ENCODE assay signal across 23 mouse cellular contexts in the genomic region with DNA sequence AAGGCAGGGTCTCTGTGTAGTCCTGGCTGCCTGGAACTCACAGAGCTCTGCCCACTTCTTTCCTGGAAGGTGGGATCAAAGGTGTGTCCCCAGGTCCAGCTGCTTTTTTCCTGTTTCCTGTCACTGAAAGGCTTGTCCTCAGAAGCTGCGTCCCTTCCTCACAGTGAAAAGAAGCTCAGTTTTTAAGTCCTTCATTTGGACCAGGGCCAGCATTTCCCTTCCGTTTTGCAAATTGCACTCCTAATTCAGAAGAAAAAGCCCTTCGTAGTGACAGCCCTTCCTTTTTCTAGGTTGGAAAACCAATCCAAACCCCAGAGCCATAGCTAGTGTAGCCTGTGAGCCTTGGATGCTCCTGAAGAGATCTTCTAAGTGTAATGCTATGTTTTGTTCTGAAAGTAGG. TPM values are rescaled to one million over a fixed set of nuclear protein-coding genes. Genes with fewer than 3 reads are reported as not detected.
A peak's percentile ranks its signal among the peaks of the same experiment; 100 is the strongest.
DNase-seq lines count a peak whose midpoint lies in the region; ATAC-seq and TF ChIP-seq lines count a peak whose summit lies in the region.
"Had no signal": no experiment of that assay in that cellular context is flagged by ENCODE, and none has a peak within 500 bp of the region (broad histone marks: within the 10 kb centered on the region; RNA-seq: fewer than 3 reads in every experiment).

No protein-coding gene starts in this region.

- H3K27me3 ChIP-seq in forebrain, postnatal 0 days (ENCODE audit: insufficient read depth, low read length), result no peaks in the 10 kb centered on the region
- no peaks in the 10 kb centered on the region for H3K27me3 ChIP-seq in forebrain, embryonic 11.5 days (ENCODE audit: control insufficient read depth, insufficient read depth, low read length)
- H3K27me3 ChIP-seq in kidney, embryonic 16.5 days (ENCODE audit: insufficient read depth, low read length), result no peaks in the 10 kb centered on the region
- H3K27me3 ChIP-seq: heart, embryonic 12.5 days had no signal

- ATAC-seq in forebrain, postnatal 0 days, result no peak
- ATAC-seq in forebrain, embryonic 11.5 days (replicated peaks; ENCODE audit: low FRiP score), result no peak
- ATAC-seq in kidney, embryonic 16.5 days (ENCODE audit: low FRiP score, low TSS enrichment), result no peak
- ATAC-seq: CD4-positive, CD25-positive, alpha-beta regulatory T cell, adult 4 months had no signal

- no peaks in the 10 kb centered on the region for H3K9me3 ChIP-seq in forebrain, postnatal 0 days (ENCODE audit: low read length)
- H3K9me3 ChIP-seq in forebrain, embryonic 11.5 days (ENCODE audit: control insufficient read depth, low read length), result no peaks in the 10 kb centered on the region
- H3K9me3 ChIP-seq in kidney, embryonic 16.5 days (ENCODE audit: low read length), result no peaks in the 10 kb centered on the region
- H3K9me3 ChIP-seq: embryonic facial prominence, embryonic 10.5 days; G1E; heart, embryonic 12.5 days; hindbrain, embryonic 10.5 days had no signal

- H3K4me3 ChIP-seq in forebrain, postnatal 0 days (ENCODE audit: low read depth, low read length), result no peak overlapping the region
- H3K4me3 ChIP-seq in forebrain, embryonic 11.5 days (ENCODE audit: low read depth, low read length), result no peak overlapping the region
- H3K4me3 ChIP-seq in kidney, embryonic 16.5 days (ENCODE audit: low read length), result no peak overlapping the region
- H3K4me3 ChIP-seq: embryonic facial prominence, embryonic 10.5 days; heart, embryonic 12.5 days; hindbrain, embryonic 10.5 days had no signal

- peaks cover 51% of the 10 kb centered on the region for H3K36me3 ChIP-seq in forebrain, postnatal 0 days (ENCODE audit: insufficient read depth)
- H3K36me3 ChIP-seq in forebrain, embryonic 11.5 days (ENCODE audit: control insufficient read depth, insufficient read depth, low read length), result no peaks in the 10 kb centered on the region; the same call in 1 of the 2 replicates
- peaks cover 27% of the 10 kb centered on the region for H3K36me3 ChIP-seq in kidney, embryonic 16.5 days (ENCODE audit: insufficient read depth, low read length)

- no peak overlapping the region for H3K4me2 ChIP-seq in forebrain, postnatal 0 days (ENCODE audit: low read depth)
- no peak overlapping the region for H3K4me2 ChIP-seq in forebrain, embryonic 11.5 days (ENCODE audit: low read depth, low read length, severe bottlenecking)
- H3K4me2 ChIP-seq in kidney, embryonic 16.5 days (replicated peaks; ENCODE audit: low read depth, low read length), result no peak overlapping the region
- H3K4me2 ChIP-seq: heart, embryonic 12.5 days; hindbrain, embryonic 14.5 days had no signal

- no peak overlapping the region for H3K27ac ChIP-seq in forebrain, postnatal 0 days (ENCODE audit: low read depth, low read length)
- H3K27ac ChIP-seq in forebrain, embryonic 11.5 days (ENCODE audit: low read depth, low read length), result no peak overlapping the region
- no peak overlapping the region for H3K27ac ChIP-seq in kidney, embryonic 16.5 days (ENCODE audit: low read length)
- H3K27ac ChIP-seq: embryonic facial prominence, embryonic 10.5 days; hindbrain, embryonic 10.5 days; hindbrain, embryonic 14.5 days had no signal

- DNase-seq in cerebellum, adult 11-12 months, result peak; percentile 4
- no peak for DNase-seq in cerebellum, adult 18-20 months
- peak; percentile 39 for DNase-seq in forebrain, postnatal 0 days
- no peak for DNase-seq in forebrain, embryonic 11.5 days (ENCODE audit: low spot score)
- peak; percentile 12 to 33 for DNase-seq in kidney, postnatal 36 days
- DNase-seq in brain, adult 2 months (ENCODE audit: low read depth, low spot score), result peak; percentile 50
- DNase-seq: adrenal gland, adult 8-10 months; adrenal gland, postnatal 36 days; B cell, adult 2 months; cerebellum, adult 2 months; gastrocnemius, postnatal 14 days had no signal

- WGBS in forebrain, postnatal 0 days, result 23% methylated on average over 3 of the region's 3 CpGs
- 83% methylated on average over 3 of the region's 3 CpGs for WGBS in forebrain, embryonic 11.5 days
- WGBS in kidney, embryonic 16.5 days, result 72% methylated on average over 3 of the region's 3 CpGs

- no peak overlapping the region for H3K9ac ChIP-seq in forebrain, postnatal 0 days
- no peak overlapping the region for H3K9ac ChIP-seq in forebrain, embryonic 11.5 days (ENCODE audit: low read length)
- H3K9ac ChIP-seq in kidney, embryonic 16.5 days (replicated peaks; ENCODE audit: low read length), result no peak overlapping the region
- H3K9ac ChIP-seq: heart, embryonic 12.5 days; hindbrain, embryonic 14.5 days had no signal

- no peak for TF ChIP-seq CTCF in forebrain, postnatal 0 days (IDR thresholded peaks at IDR 0.05; ENCODE audit: low read depth)

- peaks cover 4% of the 10 kb centered on the region; the same call in 1 of the 2 replicates for H3K4me1 ChIP-seq in forebrain, postnatal 0 days (ENCODE audit: insufficient read depth)
- 0 out of 2 replicates have a peak, but pooled peaks cover 2% of the 10 kb centered on the region for H3K4me1 ChIP-seq in forebrain, embryonic 11.5 days (replicated peaks; ENCODE audit: control insufficient read depth, insufficient read depth, low read length)
- no peaks in the 10 kb centered on the region for H3K4me1 ChIP-seq in kidney, embryonic 16.5 days (ENCODE audit: insufficient read depth, low read length)

RNA-seq across cellular contexts. Expression of a gene that starts 13.0 kb away (rescaled TPM):
- not detected in 2 replicates for total RNA-seq in forebrain, postnatal 0 days (2014; rRNA removed)
- 1.4 and 1.6 TPM in 2 replicates for polyA plus RNA-seq in forebrain, postnatal 0 days (2015; fragmentation: Nextera tagmentation; extraction: Ambion mirVana)
- 0.24 TPM in 1 of 2 replicates, not detected in the other for polyA plus RNA-seq in forebrain, embryonic 11.5 days (2014; fragmentation: Nextera tagmentation; extraction: Ambion mirVana)
- polyA plus RNA-seq in kidney, embryonic 16.5 days (2015; fragmentation: Nextera tagmentation; extraction: Ambion mirVana), result 0.37 and 0.63 TPM in 2 replicates
- total RNA-seq: adrenal gland, postnatal 36 days; G1E; gastrocnemius, adult 18-20 months; gastrocnemius, postnatal 14 days; granulocyte monocyte progenitor cell, adult 5-6 weeks; heart, adult 8-10 months had no signal
- polyA plus RNA-seq: CD4-positive, CD25-positive, alpha-beta regulatory T cell, adult 4 months; cerebellum, adult 2 months; embryonic facial prominence, embryonic 10.5 days; embryonic facial prominence, embryonic 14.5 days; heart, embryonic 16.5 days had no signal

Comparison
In these comparisons a context has a peak if more than half of its experiments do, and no peak if none do; other contexts are left out.
1. DNase-seq: peak in cerebellum, adult 11-12 months (single experiment), forebrain, postnatal 0 days (single experiment), kidney, postnatal 36 days (2 of 2) and brain, adult 2 months (single experiment); none in cerebellum, adult 18-20 months (0 of 2) and forebrain, embryonic 11.5 days (single experiment).